Mouse (Mus musculus): ENCODE results near the gene Gorasp1.

DNA sequence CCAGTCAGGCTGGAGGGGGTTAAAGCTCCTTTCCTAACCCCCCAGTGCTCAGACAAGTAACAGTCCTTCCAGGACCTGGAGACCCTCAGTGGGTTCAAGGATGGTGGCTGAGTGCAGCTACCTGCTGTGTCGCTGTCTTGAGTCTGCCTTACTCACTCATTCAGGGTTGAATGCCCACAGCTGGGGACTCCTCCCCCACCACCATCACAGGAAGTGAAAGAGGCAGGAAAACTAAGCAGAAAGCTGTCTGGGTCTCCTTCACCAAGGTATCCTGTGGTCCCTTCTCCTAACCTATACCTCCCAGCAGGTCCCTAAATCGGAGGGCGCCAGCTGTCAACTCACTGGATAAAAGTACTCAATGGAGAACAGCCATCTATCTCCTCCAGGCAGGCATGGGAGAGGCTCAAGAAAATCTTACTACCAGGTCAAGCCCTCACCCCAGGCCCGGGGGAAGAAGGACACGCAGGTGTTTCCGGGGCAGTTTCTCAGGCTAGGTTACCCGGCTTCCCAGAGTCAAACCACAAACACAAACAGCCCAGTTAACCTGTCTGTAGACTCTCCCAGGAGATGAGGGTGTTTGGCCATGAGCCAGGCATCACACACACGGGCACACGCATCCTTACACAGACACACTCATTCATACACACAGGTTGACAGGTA is 40.9 kb upstream of the Gorasp1 start:
- TF ChIP-seq CTCF (IDR thresholded peaks at IDR 0.05; ENCODE audit: low read depth) (no peak), EP300 (IDR thresholded peaks at IDR 0.05; ENCODE audit: low read depth) (no peak)

Data from liver, embryonic 14.5 days (tissue).